Mouse (Mus musculus) spleen, adult 2 months (tissue): ENCODE results near the gene Pknox2.

ENCODE experiments used
- CTCF ChIP-seq: fragments of 200-500 bp; IDR thresholded peaks from 2 replicates; pipeline ENCODE4 v1.5.1; 2011; ENCODE audit warnings: mild to moderate bottlenecking, inconsistent platforms; ENCODE audit not compliant: insufficient read depth, insufficient read length, insufficient replicate concordance; ENCODE audit errors: extremely low read depth
- POLR2A ChIP-seq: fragments of 200-500 bp; IDR thresholded peaks from 2 replicates; pipeline ENCODE4 v1.6.1; 2011; ENCODE audit warnings: low read depth, low read length, inconsistent platforms

- TF ChIP-seq POLR2A (no peak), CTCF (no peak)
Measured at GRCm38 (mm10) chr9:36950271-36951132, 196.7 kb downstream of the Pknox2 start.
